Comparison of ENCODE assay signal across 14 mouse cellular contexts in the genomic region with DNA sequence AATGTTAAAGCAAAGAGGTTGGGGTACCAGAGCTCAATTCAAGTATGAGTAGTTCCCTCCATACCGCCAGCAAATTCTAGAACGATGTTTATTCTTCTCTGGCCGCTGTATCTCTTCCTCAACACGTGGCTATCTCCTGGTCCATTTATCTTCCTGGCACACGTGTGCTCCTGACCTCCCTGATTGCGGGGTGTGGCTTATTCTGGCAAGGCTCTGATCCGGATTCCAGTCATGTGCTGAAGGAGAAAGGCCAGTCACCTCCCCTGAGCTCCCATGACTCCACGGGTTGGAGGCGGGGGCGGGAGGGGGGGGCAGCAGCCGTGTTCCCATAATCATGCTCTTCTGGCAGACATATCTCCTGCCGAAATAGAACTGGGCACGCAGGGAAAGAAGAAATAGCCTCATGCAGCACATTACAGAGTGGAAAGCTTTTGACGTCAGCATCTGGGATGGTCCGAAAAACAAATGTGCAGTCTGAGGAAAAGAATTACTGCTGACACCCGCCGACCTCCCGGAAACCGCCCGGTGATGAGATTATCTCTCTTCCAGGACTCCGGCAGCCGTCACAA.
DNase-seq lines count a peak whose midpoint lies in the region; ATAC-seq and TF ChIP-seq lines count a peak whose summit lies in the region.
"Had no signal": no experiment of that assay in that cellular context is flagged by ENCODE, and none has a peak within 500 bp of the region (broad histone marks: within the 10 kb centered on the region; RNA-seq: fewer than 3 reads in every experiment).

No protein-coding gene starts in this region.

- peak; percentile 18; the same call in 1 of the 2 replicates for TF ChIP-seq EP300 in lung, postnatal 0 days (IDR thresholded peaks at IDR 0.05)
- TF ChIP-seq EP300 in stomach, postnatal 0 days (optimal IDR thresholded peaks at IDR 0.05), result no peak

- peak; percentile 59 for ATAC-seq in lung, postnatal 0 days
- no peak for ATAC-seq in intestine, embryonic 15.5 days
- peak; percentile 42; the same call in 1 of the 2 replicates for ATAC-seq in stomach, postnatal 0 days (ENCODE audit: low FRiP score, low TSS enrichment)
- no peak for ATAC-seq in hindbrain, embryonic 16.5 days

- peak overlapping the region; percentile 27; the same call in 1 of the 2 replicates for H3K4me2 ChIP-seq in lung, postnatal 0 days (replicated peaks; ENCODE audit: low read depth, low read length)
- 0 out of 2 replicates have a peak overlapping the region, but pooled peaks have one; percentile 12 for H3K4me2 ChIP-seq in intestine, embryonic 15.5 days (replicated peaks)
- H3K4me2 ChIP-seq in stomach, postnatal 0 days (replicated peaks; ENCODE audit: low read depth), result peak overlapping the region; percentile 27; the same call in 1 of the 2 replicates
- H3K4me2 ChIP-seq in hindbrain, embryonic 16.5 days (ENCODE audit: low read length), result no peak overlapping the region
- H3K4me2 ChIP-seq: embryonic facial prominence, embryonic 13.5 days; hindbrain, embryonic 13.5 days; midbrain, embryonic 12.5 days; neural tube, embryonic 13.5 days had no signal

- no peaks in the 10 kb centered on the region for H3K4me1 ChIP-seq in lung, postnatal 0 days (ENCODE audit: insufficient read depth, low read depth, low read length)
- 0 out of 2 replicates have a peak, but pooled peaks cover 12% of the 10 kb centered on the region for H3K4me1 ChIP-seq in heart, embryonic 10.5 days
- no peaks in the 10 kb centered on the region for H3K4me1 ChIP-seq in intestine, embryonic 15.5 days (replicated peaks)
- no peaks in the 10 kb centered on the region for H3K4me1 ChIP-seq in stomach, postnatal 0 days (replicated peaks; ENCODE audit: control insufficient read depth, insufficient read depth)
- no peaks in the 10 kb centered on the region for H3K4me1 ChIP-seq in hindbrain, embryonic 16.5 days (ENCODE audit: control insufficient read depth, insufficient read depth, low read depth, low read length)
- H3K4me1 ChIP-seq: embryonic facial prominence, embryonic 13.5 days; hindbrain, embryonic 13.5 days; limb, embryonic 10.5 days; midbrain, embryonic 12.5 days; neural tube, embryonic 13.5 days had no signal

- H3K27ac ChIP-seq in lung, postnatal 0 days (ENCODE audit: low read length), result no peak overlapping the region
- H3K27ac ChIP-seq in heart, embryonic 10.5 days, result peak overlapping the region; percentile 13; the same call in 1 of the 2 replicates
- no peak overlapping the region for H3K27ac ChIP-seq in intestine, embryonic 15.5 days
- no peak overlapping the region for H3K27ac ChIP-seq in stomach, postnatal 0 days (replicated peaks)
- H3K27ac ChIP-seq in hindbrain, embryonic 16.5 days (ENCODE audit: low read depth, low read length), result no peak overlapping the region
- H3K27ac ChIP-seq: embryonic facial prominence, embryonic 13.5 days; hindbrain, embryonic 13.5 days; limb, embryonic 10.5 days; midbrain, embryonic 12.5 days; neural tube, embryonic 13.5 days had no signal

- no peaks in the 10 kb centered on the region for H3K27me3 ChIP-seq in lung, postnatal 0 days (replicated peaks; ENCODE audit: insufficient read depth, low read length)
- no peaks in the 10 kb centered on the region for H3K27me3 ChIP-seq in heart, embryonic 10.5 days (ENCODE audit: insufficient read depth, poor library complexity, severe bottlenecking)
- H3K27me3 ChIP-seq in intestine, embryonic 15.5 days (replicated peaks), result no peaks in the 10 kb centered on the region
- H3K27me3 ChIP-seq in stomach, postnatal 0 days (ENCODE audit: control insufficient read depth, insufficient read depth, low read length), result no peaks in the 10 kb centered on the region
- no peaks in the 10 kb centered on the region for H3K27me3 ChIP-seq in hindbrain, embryonic 16.5 days (replicated peaks; ENCODE audit: control insufficient read depth, insufficient read depth, low read length)
- H3K27me3 ChIP-seq: embryonic facial prominence, embryonic 13.5 days; hindbrain, embryonic 13.5 days; midbrain, embryonic 12.5 days; neural tube, embryonic 13.5 days had no signal

- no peak for TF ChIP-seq CTCF in lung, postnatal 0 days (IDR thresholded peaks at IDR 0.05)
- TF ChIP-seq CTCF in stomach, postnatal 0 days (IDR thresholded peaks at IDR 0.05; ENCODE audit: low read depth), result no peak

- H3K4me3 ChIP-seq in lung, postnatal 0 days (ENCODE audit: low read depth, low read length), result no peak overlapping the region
- H3K4me3 ChIP-seq in heart, embryonic 10.5 days, result peak overlapping the region; percentile 15; the same call in 1 of the 2 replicates
- no peak overlapping the region for H3K4me3 ChIP-seq in intestine, embryonic 15.5 days (replicated peaks)
- H3K4me3 ChIP-seq in stomach, postnatal 0 days (ENCODE audit: low read depth, low read length), result no peak overlapping the region
- H3K4me3 ChIP-seq in hindbrain, embryonic 16.5 days (ENCODE audit: low read length), result no peak overlapping the region
- H3K4me3 ChIP-seq: embryonic facial prominence, embryonic 13.5 days; hindbrain, embryonic 13.5 days; limb, embryonic 10.5 days; midbrain, embryonic 12.5 days; neural tube, embryonic 13.5 days had no signal

- no peaks in the 10 kb centered on the region for H3K36me3 ChIP-seq in lung, postnatal 0 days (ENCODE audit: insufficient read depth, low read length)
- no peaks in the 10 kb centered on the region for H3K36me3 ChIP-seq in heart, embryonic 10.5 days
- no peaks in the 10 kb centered on the region for H3K36me3 ChIP-seq in intestine, embryonic 15.5 days
- no peaks in the 10 kb centered on the region for H3K36me3 ChIP-seq in stomach, postnatal 0 days (ENCODE audit: control insufficient read depth, insufficient read depth, low read length)
- H3K36me3 ChIP-seq in hindbrain, embryonic 16.5 days (ENCODE audit: control insufficient read depth, insufficient read depth, low read length), result no peaks in the 10 kb centered on the region
- H3K36me3 ChIP-seq: embryonic facial prominence, embryonic 13.5 days; hindbrain, embryonic 13.5 days; limb, embryonic 10.5 days; midbrain, embryonic 12.5 days; neural tube, embryonic 13.5 days had no signal

- DNase-seq in lung, postnatal 0 days (ENCODE audit: low spot score), result peak; percentile 35
- DNase-seq in lung, postnatal 4 days, result no peak
- peak; percentile 88 for DNase-seq in heart, embryonic 10.5 days (ENCODE audit: low spot score)
- peak; percentile 19 for DNase-seq in stomach, postnatal 0 days (ENCODE audit: low spot score)
- DNase-seq in cerebellum, adult 11 months, result no peak
- DNase-seq: cerebellum, adult 2 months; thymus, postnatal 14 days had no signal

- H3K9ac ChIP-seq in lung, postnatal 0 days (replicated peaks; ENCODE audit: low read depth), result no peak overlapping the region
- no peak overlapping the region for H3K9ac ChIP-seq in intestine, embryonic 15.5 days
- H3K9ac ChIP-seq in stomach, postnatal 0 days (ENCODE audit: low read length), result no peak overlapping the region
- H3K9ac ChIP-seq in hindbrain, embryonic 16.5 days (ENCODE audit: low read depth, low read length), result no peak overlapping the region
- H3K9ac ChIP-seq: embryonic facial prominence, embryonic 13.5 days; hindbrain, embryonic 13.5 days; midbrain, embryonic 12.5 days; neural tube, embryonic 13.5 days had no signal

- H3K9me3 ChIP-seq in lung, postnatal 0 days (ENCODE audit: low read length), result no peaks in the 10 kb centered on the region
- 0 out of 2 replicates have a peak, but pooled peaks cover 5% of the 10 kb centered on the region for H3K9me3 ChIP-seq in heart, embryonic 10.5 days
- no peaks in the 10 kb centered on the region for H3K9me3 ChIP-seq in intestine, embryonic 15.5 days
- no peaks in the 10 kb centered on the region for H3K9me3 ChIP-seq in stomach, postnatal 0 days (ENCODE audit: control insufficient read depth, low read length)
- H3K9me3 ChIP-seq in hindbrain, embryonic 16.5 days (ENCODE audit: control insufficient read depth, low read length), result no peaks in the 10 kb centered on the region
- H3K9me3 ChIP-seq: limb, embryonic 10.5 days had no signal

- 34% methylated on average over 22 of the region's 22 CpGs for WGBS in lung, postnatal 0 days
- 56% methylated on average over 22 of the region's 22 CpGs for WGBS in heart, embryonic 10.5 days
- WGBS in intestine, embryonic 15.5 days, result 55% methylated on average over 22 of the region's 22 CpGs
- 38% methylated on average over 21 of the region's 22 CpGs for WGBS in stomach, postnatal 0 days
- 90% methylated on average over 22 of the region's 22 CpGs for WGBS in hindbrain, embryonic 16.5 days

Comparison
In these comparisons a context has a peak if more than half of its experiments do, and no peak if none do; other contexts are left out.
1. DNase-seq: peak in lung, postnatal 0 days (single experiment), heart, embryonic 10.5 days (single experiment) and stomach, postnatal 0 days (single experiment); none in lung, postnatal 4 days (0 of 2) and cerebellum, adult 11 months (single experiment).
2. ATAC-seq: peak in lung, postnatal 0 days (single experiment) and stomach, postnatal 0 days (single experiment); none in intestine, embryonic 15.5 days (single experiment) and hindbrain, embryonic 16.5 days (single experiment).